Mouse (Mus musculus): ENCODE measurements at regions not wholly inside any gene's neighbourhood (a gene's known extent, or its start where the extent isn't known, plus 50 kb on each side); places are given as distances from the start of the nearest gene placed in this dataset.

DNA sequence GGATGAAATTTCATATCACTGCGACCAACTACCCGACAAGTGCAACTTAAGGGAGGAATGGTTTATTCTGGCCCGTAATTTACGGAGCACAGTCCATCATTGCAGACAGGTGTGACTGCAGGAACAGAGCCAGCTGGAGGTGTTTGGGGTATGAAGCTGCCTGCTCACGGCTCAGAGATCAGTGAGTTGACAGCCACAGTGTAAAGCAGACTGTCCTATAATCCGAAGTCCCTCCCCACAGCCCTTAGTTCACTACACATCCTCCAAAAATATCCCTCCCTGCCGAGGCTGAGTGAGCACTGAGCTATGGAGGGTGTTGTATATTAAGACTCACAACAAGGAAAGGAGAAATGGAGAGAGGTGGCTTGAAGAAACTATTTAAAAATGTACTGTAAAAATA is 88.0 kb upstream of the Ednrb start:
- DNase-seq (ENCODE audit: low spot score) = no peak

DNA sequence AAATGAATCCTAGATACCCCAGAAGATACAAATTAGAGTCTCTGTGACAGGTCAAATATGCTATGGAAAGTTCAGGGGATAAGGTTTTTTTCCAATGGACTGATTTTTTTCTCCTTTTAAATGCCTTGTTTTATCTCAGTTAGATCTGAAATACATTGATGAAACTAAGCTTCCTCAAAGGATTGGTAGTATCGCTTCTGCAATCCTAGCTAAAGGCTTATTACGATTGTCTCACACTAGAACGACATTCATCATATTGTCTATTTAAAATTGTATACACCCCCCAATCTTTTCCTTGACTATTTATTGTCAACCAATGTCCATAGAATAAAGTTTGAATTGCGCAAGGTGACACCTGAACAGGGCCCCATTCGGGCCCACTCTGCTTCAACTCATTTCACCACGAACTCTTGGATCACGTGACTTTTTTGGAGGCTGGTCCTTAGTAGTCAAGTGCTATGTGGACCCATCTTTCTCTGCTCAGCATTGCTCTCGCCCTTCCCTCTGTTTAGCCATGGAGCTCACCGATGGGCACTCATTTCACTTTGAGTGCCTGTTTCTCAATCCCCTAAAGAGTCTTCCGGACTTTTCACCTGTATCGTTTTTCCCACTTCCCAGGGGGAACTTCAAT is 85.6 kb upstream of the Ednrb start:
- no peak for DNase-seq (ENCODE audit: low spot score)

DNA sequence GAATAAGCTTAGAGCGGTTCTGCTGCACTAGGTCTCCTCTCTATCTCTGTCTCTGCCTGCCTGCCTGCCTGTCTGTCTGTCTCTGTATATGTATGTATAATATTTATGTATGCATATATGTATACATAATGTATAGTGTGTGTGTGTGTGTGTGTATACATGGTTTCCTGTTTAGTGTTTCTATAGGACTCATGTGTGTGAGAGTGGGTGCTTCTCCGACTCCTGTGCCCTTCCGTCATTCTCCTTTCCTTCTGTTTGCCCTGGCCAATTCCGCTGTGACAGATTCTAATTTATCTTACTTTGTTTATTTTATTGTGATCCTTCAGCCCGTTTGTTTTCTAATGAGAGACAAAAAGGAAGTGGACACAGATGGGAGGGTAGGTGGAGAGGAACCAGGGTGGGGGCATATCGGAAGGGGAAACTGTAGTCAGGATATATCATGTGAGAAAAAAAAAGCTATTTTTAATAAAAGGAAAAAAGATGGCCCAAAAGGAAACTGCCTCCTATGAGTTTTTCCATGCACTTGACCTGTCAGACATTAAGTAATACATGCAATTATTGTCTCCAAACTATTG is 85.0 kb upstream of the Ednrb start:
- DNase-seq (ENCODE audit: low spot score) = no peak

DNA sequence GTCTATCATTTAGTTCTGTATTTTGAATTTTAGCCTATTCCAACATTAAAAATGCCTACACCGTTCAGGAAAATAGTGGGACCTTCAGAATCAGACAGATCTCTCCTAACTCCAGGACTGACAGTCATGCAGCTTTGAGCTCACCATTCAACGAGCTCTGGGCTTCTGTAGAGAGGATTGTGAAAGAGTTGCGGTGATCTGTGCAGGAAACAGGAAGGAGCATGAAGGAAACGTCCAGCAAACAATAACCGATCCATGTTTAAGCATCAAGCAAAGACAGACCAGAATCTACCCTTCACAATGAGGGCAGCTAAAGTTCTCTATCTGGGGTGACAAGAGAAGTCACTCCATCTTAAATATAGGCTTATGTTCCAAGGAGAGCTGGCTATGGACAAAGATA is 76.0 kb upstream of the Ednrb start:
- DNase-seq (ENCODE audit: low spot score) = no peak

DNA sequence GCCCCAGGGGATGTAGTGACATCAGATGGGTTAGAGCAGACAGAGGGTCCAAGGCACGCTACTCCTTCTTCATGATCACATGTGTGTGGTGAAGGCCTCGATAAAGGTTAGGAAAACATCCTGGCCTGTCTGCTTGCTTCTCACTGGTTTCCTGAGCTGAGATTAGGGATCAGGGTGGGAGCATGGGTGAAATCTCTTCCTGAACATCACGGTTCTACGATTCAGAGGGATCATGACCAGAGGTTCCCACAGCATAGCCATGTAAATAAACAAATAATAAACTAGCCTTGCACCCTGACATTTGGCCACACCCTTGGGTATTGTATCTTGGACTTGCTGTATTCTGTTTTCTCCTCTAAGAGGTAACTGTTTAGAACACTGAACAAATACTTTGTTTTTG is 75.2 kb upstream of the Ednrb start:
- no peak for DNase-seq (ENCODE audit: low spot score)

DNA sequence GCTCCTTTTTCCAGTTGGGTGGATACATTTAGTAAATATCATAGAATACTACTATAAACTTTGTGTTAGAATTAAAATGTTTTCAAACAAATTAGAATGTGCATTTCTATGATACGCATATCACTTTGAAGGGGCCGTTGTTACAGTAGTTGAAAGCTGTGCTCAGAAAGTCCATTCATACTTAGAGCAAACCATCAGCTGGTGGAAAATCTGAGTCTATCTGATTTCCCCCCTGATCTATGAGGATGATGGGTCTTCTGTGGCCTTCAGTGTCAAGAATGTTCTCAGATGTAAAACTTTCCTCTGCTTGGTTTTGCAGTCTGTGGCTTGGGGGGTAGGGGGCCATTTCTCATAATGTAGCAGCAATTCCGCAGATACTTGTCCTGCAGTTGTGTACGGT is 69.3 kb upstream of the Ednrb start:
- DNase-seq (ENCODE audit: low spot score) = no peak

DNA sequence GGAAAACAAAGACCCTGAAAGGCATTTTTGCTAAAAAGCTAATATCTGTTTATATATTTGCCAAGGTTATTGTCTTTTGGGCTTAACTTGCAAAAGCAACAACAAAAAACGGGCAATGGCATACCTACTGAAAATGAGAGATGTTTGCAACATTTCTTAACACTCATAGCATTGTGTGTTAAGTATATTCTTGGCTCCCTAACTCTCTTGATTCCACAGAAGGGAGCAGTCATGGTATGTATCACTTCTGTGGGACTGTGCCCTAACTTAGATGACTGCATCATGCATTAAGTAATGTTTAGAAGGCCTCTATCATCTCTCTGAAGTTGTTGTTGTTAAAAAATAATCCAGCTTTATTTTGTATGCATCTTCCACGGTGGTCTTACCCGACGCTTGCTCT is 67.5 kb upstream of the Ednrb start:
- no peak for DNase-seq (ENCODE audit: low spot score)

DNA sequence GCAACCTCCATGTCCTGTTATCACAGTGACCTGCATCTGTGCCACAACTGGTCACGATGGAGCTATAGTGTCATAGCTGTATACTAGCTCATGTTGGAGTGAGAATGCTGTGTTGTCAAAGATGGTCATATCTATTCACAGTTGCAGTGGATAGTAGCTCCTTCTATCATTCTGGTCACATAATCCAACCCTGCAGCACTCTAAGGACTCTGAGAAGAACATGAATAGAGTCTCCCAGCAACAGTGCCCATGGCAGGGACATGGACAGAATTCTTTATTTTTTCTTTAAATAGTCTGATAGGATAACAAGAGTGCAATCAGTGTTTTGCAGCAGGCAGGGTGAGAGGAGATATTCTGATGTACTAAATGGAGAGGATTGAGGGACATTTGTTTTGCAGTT is 67.1 kb upstream of the Ednrb start:
- DNase-seq (ENCODE audit: low spot score) = no peak

DNA sequence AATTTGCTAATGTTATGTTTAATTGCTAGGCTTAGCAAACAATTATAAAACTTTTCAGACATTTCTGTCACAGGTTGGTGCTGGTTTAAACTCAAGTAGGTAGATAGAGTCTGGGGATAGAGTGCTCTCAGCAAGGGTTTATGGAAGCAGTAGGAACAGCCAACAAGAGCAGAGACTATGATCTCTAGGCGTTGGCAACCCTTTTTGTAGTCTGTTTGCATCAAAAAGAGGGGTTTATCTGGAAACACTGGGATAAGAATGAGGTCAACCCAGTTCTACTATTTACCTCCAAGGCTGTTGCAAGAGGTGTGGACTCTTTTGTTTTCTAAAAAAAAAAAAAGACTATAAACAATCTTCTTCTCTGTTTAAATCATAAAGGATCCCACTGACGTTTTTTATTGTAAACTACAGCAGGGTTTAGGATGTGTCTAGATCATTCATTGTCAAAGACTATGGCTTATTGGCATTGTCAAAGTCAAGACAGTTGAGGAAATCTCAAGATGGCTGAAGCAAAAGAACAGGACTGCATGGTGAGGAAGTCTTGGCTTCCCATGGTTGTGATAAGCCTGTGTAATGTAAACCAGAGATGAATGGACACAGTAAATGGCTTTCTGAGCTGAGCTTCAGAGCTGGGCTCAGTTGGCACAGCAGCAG is 62.3 kb upstream of the Ednrb start:
- no peak for DNase-seq (ENCODE audit: low spot score)

DNA sequence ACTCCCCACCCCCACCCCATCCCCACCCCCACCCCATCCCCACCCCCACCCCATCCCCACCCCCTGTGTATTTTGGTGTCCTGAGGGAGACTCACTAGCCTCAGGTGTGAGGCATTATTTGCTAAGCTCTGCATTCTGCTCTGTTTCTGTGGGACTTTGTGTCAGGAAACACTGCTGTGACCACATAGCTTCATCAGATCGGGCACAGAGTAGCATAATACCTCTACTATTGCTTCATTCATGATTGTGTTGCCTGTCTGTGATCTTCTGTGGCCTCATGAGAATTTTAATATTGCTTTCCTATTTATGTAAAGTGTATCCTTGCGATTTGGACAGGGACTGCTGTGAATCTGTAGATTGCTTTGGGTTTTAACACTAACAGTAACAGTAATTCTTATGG is 56.6 kb upstream of the Ednrb start:
- DNase-seq (ENCODE audit: low spot score) = no peak

DNA sequence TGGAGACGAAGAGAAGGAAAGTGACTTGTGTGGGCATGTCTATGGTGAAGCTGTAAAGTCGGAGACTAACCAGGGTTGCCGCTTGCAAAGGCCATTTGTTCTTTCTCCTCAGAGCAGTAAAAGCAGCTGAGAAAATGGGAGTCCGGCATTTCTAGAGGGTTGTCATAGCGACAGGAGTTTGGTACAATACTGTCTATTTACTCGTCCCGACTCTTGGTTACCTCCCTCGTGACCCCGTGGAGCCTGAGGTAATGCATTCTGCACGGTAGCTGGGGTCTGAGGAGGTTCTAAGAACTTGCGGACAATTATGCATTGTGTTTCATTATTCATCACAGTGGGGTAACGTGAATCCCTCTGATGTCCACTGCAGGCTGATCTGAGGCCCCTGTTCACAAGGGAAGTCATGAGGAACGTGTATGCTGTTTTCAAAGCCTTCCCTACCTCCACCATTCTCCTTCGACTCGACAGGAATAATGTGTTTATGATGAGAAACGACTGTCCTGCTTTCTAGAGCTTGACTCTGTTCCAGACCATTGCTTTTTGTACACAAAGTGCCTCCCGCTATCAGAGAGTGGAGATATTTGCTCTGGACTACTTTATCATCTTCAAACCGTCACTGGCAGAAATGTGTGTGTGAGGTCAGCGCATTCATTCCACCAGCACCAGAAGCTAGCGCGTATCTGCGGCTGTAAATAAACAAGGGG is 55.1 kb upstream of the Ednrb start:
- no peak for DNase-seq (ENCODE audit: low spot score)

DNA sequence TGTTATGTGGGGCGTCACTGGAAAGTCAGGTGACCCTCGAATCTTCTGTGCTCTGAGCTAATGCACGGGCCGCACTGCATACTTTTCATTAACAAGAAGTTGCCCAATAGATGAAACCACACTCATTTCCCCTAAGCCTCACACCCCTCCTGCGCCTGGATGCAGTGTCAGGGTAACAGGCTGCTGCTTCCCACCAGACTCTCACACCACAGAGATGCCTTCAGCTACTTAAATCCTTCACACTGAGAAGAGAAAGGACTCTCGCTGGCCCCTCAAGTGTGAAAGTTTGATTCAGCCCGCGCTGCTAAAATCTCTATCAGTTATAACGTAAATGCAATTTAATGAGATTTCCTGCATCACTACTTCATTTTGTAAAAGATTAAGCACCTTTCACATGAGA is 54.5 kb upstream of the Ednrb start:
- DNase-seq (ENCODE audit: low spot score) = no peak

DNA sequence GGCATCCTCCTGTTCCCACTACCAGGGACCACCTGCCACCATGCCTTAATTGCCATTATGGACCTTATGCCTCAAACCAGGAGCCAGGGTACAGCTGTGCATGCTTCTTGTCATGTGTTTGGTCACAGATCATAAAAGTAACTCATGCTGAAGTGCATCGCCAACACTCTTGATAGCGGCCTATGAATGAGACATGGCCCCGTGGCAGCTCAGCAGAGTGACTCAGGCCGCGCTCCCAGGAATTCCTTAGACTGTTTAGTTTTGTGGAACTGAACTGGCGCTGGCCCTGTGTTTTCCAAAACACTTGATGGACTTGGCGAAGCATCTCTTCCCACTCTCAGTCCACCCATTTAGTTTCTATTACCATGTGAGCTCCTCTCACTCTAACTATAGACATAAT is 51.1 kb upstream of the Ednrb start:
- DNase-seq (ENCODE audit: low spot score) = no peak
